Mouse (Mus musculus): ENCODE measurements around the gene Olfr111. TPM values are rescaled to one million over a fixed set of nuclear protein-coding genes. Genes with fewer than 3 reads are reported as not detected.

Olfr111 gene
- polyA plus RNA-seq, 1 experiment from 2014 or later = not detected

- no peak overlapping the region for H3K9ac ChIP-seq (replicated peaks)
- TF ChIP-seq EP300 (IDR thresholded peaks at IDR 0.05; ENCODE audit: low read depth) = no peak
- TF ChIP-seq CTCF (IDR thresholded peaks at IDR 0.05; ENCODE audit: low read depth) = no peak
- H3K27ac ChIP-seq (ENCODE audit: low read depth) = no peak overlapping the region
- DNase-seq (no peak), ATAC-seq (no peak)
- H3K4me3 ChIP-seq (ENCODE audit: low read depth, low read length) = no peak overlapping the region
- no peak overlapping the region for H3K4me2 ChIP-seq (ENCODE audit: low read depth, low read length)
- H3K27me3 ChIP-seq (ENCODE audit: insufficient read depth, low read length) = no peaks in the 10 kb centered on the region
- 73% methylated on average over 4 of the region's 4 CpGs for WGBS (ENCODE audit: insufficient replicate concordance)
- H3K36me3 ChIP-seq (replicated peaks; ENCODE audit: insufficient read depth, low read length) = no peaks in the 10 kb centered on the region
- no peaks in the 10 kb centered on the region for H3K9me3 ChIP-seq (ENCODE audit: low read length)
- H3K4me1 ChIP-seq (ENCODE audit: insufficient read depth) = no peaks in the 10 kb centered on the region
These were observed 33.8 kb downstream of the Olfr111 start for GRCm38 (mm10) chr17:37541454-37542119.

GRCm38 (mm10) chr17:37543800-37544435 is 36.1 kb downstream of the Olfr111 start:
- DNase-seq (no peak), ATAC-seq (no peak)
- Histone ChIP-seq H3K9me3 (ENCODE audit: low read length) (no peaks in the 10 kb centered on the region), H3K4me3 (ENCODE audit: low read depth, low read length) (no peak overlapping the region), H3K27ac (ENCODE audit: low read depth) (no peak overlapping the region), H3K4me1 (ENCODE audit: insufficient read depth) (no peaks in the 10 kb centered on the region), H3K36me3 (replicated peaks; ENCODE audit: insufficient read depth, low read length) (no peaks in the 10 kb centered on the region), H3K4me2 (ENCODE audit: low read depth, low read length) (no peak overlapping the region), H3K9ac (replicated peaks) (no peak overlapping the region), H3K27me3 (ENCODE audit: insufficient read depth, low read length) (no peaks in the 10 kb centered on the region)
- 48% methylated on average over 3 of the region's 3 CpGs for WGBS (ENCODE audit: insufficient replicate concordance)
- TF ChIP-seq CTCF (IDR thresholded peaks at IDR 0.05; ENCODE audit: low read depth) (no peak), EP300 (IDR thresholded peaks at IDR 0.05; ENCODE audit: low read depth) (no peak)

- WGBS (ENCODE audit: insufficient replicate concordance) = 42% methylated on average over 1 of the region's 1 CpGs
- ATAC-seq = no peak
These were observed 51.2 kb downstream of the Olfr111 start for GRCm38 (mm10) chr17:37558913-37559615.

GRCm38 (mm10) chr17:37569351-37569750 is 61.5 kb downstream of the Olfr111 start, which contains the start of gene Olfr112:
Gene Olfr112, minus strand, starts transcription at chr17:37569451.
- Histone ChIP-seq H3K27ac (ENCODE audit: low read depth) (no peak within 1 kb of the TSS), H3K9me3 (ENCODE audit: low read length) (no peaks in the 10 kb centered on the region), H3K4me2 (ENCODE audit: low read depth, low read length) (no peak within 1 kb of the TSS), H3K4me3 (ENCODE audit: low read depth, low read length) (no peak within 1 kb of the TSS), H3K4me1 (ENCODE audit: insufficient read depth) (no peaks in the 10 kb centered on the region), H3K9ac (replicated peaks) (no peak within 1 kb of the TSS), H3K36me3 (replicated peaks; ENCODE audit: insufficient read depth, low read length) (no peaks in the 10 kb centered on the region), H3K27me3 (ENCODE audit: insufficient read depth, low read length) (no peaks in the 10 kb centered on the region)
- ATAC-seq = no peak
- DNase-seq = no peak
- TF ChIP-seq CTCF (IDR thresholded peaks at IDR 0.05; ENCODE audit: low read depth) (no peak), EP300 (IDR thresholded peaks at IDR 0.05; ENCODE audit: low read depth) (no peak)

More at GRCm38 (mm10) chr17:37558913-37559615, 51.2 kb downstream of the Olfr111 start:
- TF ChIP-seq EP300 (IDR thresholded peaks at IDR 0.05; ENCODE audit: low read depth) (no peak), CTCF (IDR thresholded peaks at IDR 0.05; ENCODE audit: low read depth) (no peak)
- no peak overlapping the region for H3K4me2 ChIP-seq (ENCODE audit: low read depth, low read length)
- H3K4me3 ChIP-seq (ENCODE audit: low read depth, low read length) = no peak overlapping the region
- H3K9ac ChIP-seq (replicated peaks) = no peak overlapping the region
- no peaks in the 10 kb centered on the region for H3K36me3 ChIP-seq (replicated peaks; ENCODE audit: insufficient read depth, low read length)
- H3K9me3 ChIP-seq (ENCODE audit: low read length) = no peaks in the 10 kb centered on the region
- H3K4me1 ChIP-seq (ENCODE audit: insufficient read depth) = no peaks in the 10 kb centered on the region
- no peak overlapping the region for H3K27ac ChIP-seq (ENCODE audit: low read depth)
- DNase-seq = no peak
- no peaks in the 10 kb centered on the region for H3K27me3 ChIP-seq (ENCODE audit: insufficient read depth, low read length)

GRCm38 (mm10) chr17:37577563-37577962 is 69.7 kb downstream of the Olfr111 start, which contains the start of gene Olfr113:
Gene Olfr113, minus strand, starts transcription at chr17:37577663.
- H3K36me3 ChIP-seq (replicated peaks; ENCODE audit: insufficient read depth, low read length) = no peaks in the 10 kb centered on the region
- no peaks in the 10 kb centered on the region for H3K9me3 ChIP-seq (ENCODE audit: low read length)
- DNase-seq (no peak), ATAC-seq (no peak)
- no peaks in the 10 kb centered on the region for H3K4me1 ChIP-seq (ENCODE audit: insufficient read depth)
- H3K4me3 ChIP-seq (ENCODE audit: low read depth, low read length) = no peak within 1 kb of the TSS
- H3K4me2 ChIP-seq (ENCODE audit: low read depth, low read length) = no peak within 1 kb of the TSS
- TF ChIP-seq EP300 (IDR thresholded peaks at IDR 0.05; ENCODE audit: low read depth) (no peak), CTCF (IDR thresholded peaks at IDR 0.05; ENCODE audit: low read depth) (no peak)
- H3K9ac ChIP-seq (replicated peaks) = no peak within 1 kb of the TSS
- no peaks in the 10 kb centered on the region for H3K27me3 ChIP-seq (ENCODE audit: insufficient read depth, low read length)
- no peak within 1 kb of the TSS for H3K27ac ChIP-seq (ENCODE audit: low read depth)

Other genes with a start within 250 kb of the Olfr111 start
- not detected in 2 replicates for gene Olfr98, start 244.3 kb upstream of the Olfr111 start, polyA plus RNA-seq (2015; fragmentation: Nextera tagmentation; extraction: Ambion mirVana)
- 4.5 and 4.6 TPM in 2 replicates for gene H2-M3, start 237.8 kb upstream of the Olfr111 start, polyA plus RNA-seq (2015; fragmentation: Nextera tagmentation; extraction: Ambion mirVana)
- gene Olfr99, start 224.6 kb upstream of the Olfr111 start, polyA plus RNA-seq (2015; fragmentation: Nextera tagmentation; extraction: Ambion mirVana) = not detected in 2 replicates
- not detected in 2 replicates for gene Olfr101, start 203.7 kb upstream of the Olfr111 start, polyA plus RNA-seq (2015; fragmentation: Nextera tagmentation; extraction: Ambion mirVana)
- gene Olfr102, start 191.0 kb upstream of the Olfr111 start, polyA plus RNA-seq (2015; fragmentation: Nextera tagmentation; extraction: Ambion mirVana) = not detected in 2 replicates
- gene Olfr103, start 168.3 kb upstream of the Olfr111 start, polyA plus RNA-seq (2015; fragmentation: Nextera tagmentation; extraction: Ambion mirVana) = not detected in 2 replicates
- gene Olfr104-ps, start 148.4 kb upstream of the Olfr111 start, polyA plus RNA-seq (2015; fragmentation: Nextera tagmentation; extraction: Ambion mirVana) = not detected in 2 replicates
- gene Olfr105-ps, start 129.0 kb upstream of the Olfr111 start, polyA plus RNA-seq (2015; fragmentation: Nextera tagmentation; extraction: Ambion mirVana) = not detected in 2 replicates
- not detected in 2 replicates for gene Olfr106-ps, start 117.6 kb upstream of the Olfr111 start, polyA plus RNA-seq (2015; fragmentation: Nextera tagmentation; extraction: Ambion mirVana)
- gene Olfr107, start 108.8 kb upstream of the Olfr111 start, polyA plus RNA-seq (2015; fragmentation: Nextera tagmentation; extraction: Ambion mirVana) = not detected in 2 replicates
- gene Olfr108, start 62.5 kb upstream of the Olfr111 start, polyA plus RNA-seq (2015; fragmentation: Nextera tagmentation; extraction: Ambion mirVana) = not detected in 2 replicates
- gene Olfr109, start 49.1 kb upstream of the Olfr111 start, polyA plus RNA-seq (2015; fragmentation: Nextera tagmentation; extraction: Ambion mirVana) = not detected in 2 replicates
- not detected in 2 replicates for gene H2-M2, start 24.5 kb upstream of the Olfr111 start, polyA plus RNA-seq (2015; fragmentation: Nextera tagmentation; extraction: Ambion mirVana)
- gene Olfr110, start 15.6 kb upstream of the Olfr111 start, polyA plus RNA-seq (2015; fragmentation: Nextera tagmentation; extraction: Ambion mirVana) = not detected in 2 replicates
- not detected in 2 replicates for gene Olfr112, start 61.4 kb downstream of the Olfr111 start, polyA plus RNA-seq (2015; fragmentation: Nextera tagmentation; extraction: Ambion mirVana)
- gene Olfr113, start 69.6 kb downstream of the Olfr111 start, polyA plus RNA-seq (2015; fragmentation: Nextera tagmentation; extraction: Ambion mirVana) = not detected in 2 replicates
- not detected in 2 replicates for gene Olfr114, start 84.7 kb downstream of the Olfr111 start, polyA plus RNA-seq (2015; fragmentation: Nextera tagmentation; extraction: Ambion mirVana)
- not detected in 2 replicates for gene Olfr115, start 119.1 kb downstream of the Olfr111 start, polyA plus RNA-seq (2015; fragmentation: Nextera tagmentation; extraction: Ambion mirVana)
- gene Olfr116, start 119.2 kb downstream of the Olfr111 start, polyA plus RNA-seq (2015; fragmentation: Nextera tagmentation; extraction: Ambion mirVana) = not detected in 2 replicates
- not detected in 2 replicates for gene Olfr117, start 155.8 kb downstream of the Olfr111 start, polyA plus RNA-seq (2015; fragmentation: Nextera tagmentation; extraction: Ambion mirVana)
- not detected in 2 replicates for gene Olfr118, start 159.0 kb downstream of the Olfr111 start, polyA plus RNA-seq (2015; fragmentation: Nextera tagmentation; extraction: Ambion mirVana)
- not detected in 2 replicates for gene Olfr119, start 188.5 kb downstream of the Olfr111 start, polyA plus RNA-seq (2015; fragmentation: Nextera tagmentation; extraction: Ambion mirVana)
- gene Olfr120, start 213.8 kb downstream of the Olfr111 start, polyA plus RNA-seq (2015; fragmentation: Nextera tagmentation; extraction: Ambion mirVana) = not detected in 2 replicates
- not detected in 2 replicates for gene Olfr121, start 240.8 kb downstream of the Olfr111 start, polyA plus RNA-seq (2015; fragmentation: Nextera tagmentation; extraction: Ambion mirVana)